Mouse (Mus musculus) stomach, postnatal 0 days (tissue): Measurements from ENCODE around the gene Ahnak2. TPM values are rescaled to one million over a fixed set of nuclear protein-coding genes. Genes with fewer than 3 reads are reported as not detected.

ENCODE experiments used
- ATAC-seq: fragments of 200-750 bp; cut with Nextera tagmentation; 2 replicates; pipeline ENCODE4 v1.8.0; 2017; ENCODE audit not compliant: low FRiP score, low TSS enrichment
- DNase-seq: peaks from one replicate; pipeline ENCODE4 v3.0.0-alpha.2; 2016; ENCODE audit warnings: low spot score
- H3K27ac ChIP-seq: fragments of 300-500 bp; sonication (generic); replicated peaks from 2 replicates; pipeline ENCODE4 v1.5.1; 2014; ENCODE audit warnings: mild to moderate bottlenecking, control low read depth
- H3K27me3 ChIP-seq: fragments of 300-500 bp; sonication (generic); 2 replicates; pipeline ENCODE4 v1.6.1; 2014; ENCODE audit warnings: low read length; ENCODE audit not compliant: control insufficient read depth, insufficient read depth
- H3K36me3 ChIP-seq: fragments of 300-500 bp; sonication (generic); 2 replicates; pipeline ENCODE4 v1.6.1; 2014; ENCODE audit warnings: low read length, mixed read lengths; ENCODE audit not compliant: control insufficient read depth, insufficient read depth
- H3K4me1 ChIP-seq: fragments of 300-500 bp; sonication (generic); replicated peaks from 2 replicates; pipeline ENCODE4 v1.6.1; 2014; ENCODE audit warnings: antibody characterized with exemption; ENCODE audit not compliant: control insufficient read depth, insufficient read depth
- H3K4me2 ChIP-seq: fragments of 300-500 bp; sonication (generic); replicated peaks from 2 replicates; pipeline ENCODE4 v1.6.1; 2014; ENCODE audit warnings: low read depth, mild to moderate bottlenecking, control low read depth, moderate library complexity
- H3K4me3 ChIP-seq: fragments of 300-500 bp; sonication (generic); 2 replicates; pipeline ENCODE4 v1.5.1; 2014; ENCODE audit warnings: low read depth, low read length, control low read depth
- H3K9ac ChIP-seq: fragments of 300-500 bp; sonication (generic); 2 replicates; pipeline ENCODE4 v1.6.1; 2014; ENCODE audit warnings: mild to moderate bottlenecking, low read length, control low read depth, mixed read lengths
- H3K9me3 ChIP-seq: fragments of 300-500 bp; sonication (generic); 2 replicates; pipeline ENCODE4 v1.6.1; 2016; ENCODE audit warnings: low read length; ENCODE audit not compliant: control insufficient read depth
- CTCF ChIP-seq: IDR thresholded peaks from 2 replicates; pipeline ENCODE4 v1.5.1; 2016; ENCODE audit warnings: antibody characterized with exemption, low read depth, mild to moderate bottlenecking, moderate library complexity
- EP300 ChIP-seq: optimal IDR thresholded peaks from 2 replicates; pipeline ENCODE3; 2016; ENCODE audit warnings: antibody characterized with exemption
- WGBS: fragments of 180-500 bp; shearing (Covaris S2); extraction: QIAGEN DNeasy Blood & Tissue Kit; methylation state at CpG from one replicate; pipeline ENCODE4 v1.1.7; 2014; 5-methylcytosine and 5-hydroxymethylcytosine counted together
- polyA plus RNA-seq: library from polyadenylated mRNA; unstranded; fragments of >200 nt; fragmentation: Nextera tagmentation; extraction: Ambion mirVana; gene quantifications from 2 replicates; pipeline ENCODE4 v1.2.1, GENCODE M21; 2015

Ahnak2 gene
- polyA plus RNA-seq, 1 experiment from 2014 or later, result 5.4 TPM

DNA sequence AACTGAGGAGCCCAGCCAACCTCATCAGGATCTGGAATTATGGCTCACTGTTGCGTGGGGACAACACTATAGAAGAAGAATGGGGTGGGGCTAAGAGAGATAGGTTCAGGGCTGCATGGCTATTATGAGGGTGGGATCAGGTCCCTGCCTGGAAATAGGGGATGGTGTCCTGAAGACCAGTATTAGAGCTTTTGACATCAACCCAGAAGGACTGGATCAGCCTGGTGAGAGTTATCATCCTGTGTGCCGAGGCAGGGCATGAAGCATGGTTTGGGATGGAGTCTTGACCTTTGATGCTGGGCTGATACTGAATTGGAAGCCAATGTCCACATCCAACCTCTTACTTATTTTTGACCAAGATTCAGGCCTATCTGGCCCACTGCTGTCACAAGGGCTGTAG is 32.7 kb downstream of the Ahnak2 start:
- H3K4me1 ChIP-seq, result no peaks in the 10 kb centered on the region
- H3K4me2 ChIP-seq, result no peak overlapping the region
- 74% methylated on average over 2 of the region's 2 CpGs for WGBS
- H3K4me3 ChIP-seq, result no peak overlapping the region
- H3K9me3 ChIP-seq, result no peaks in the 10 kb centered on the region
- H3K27me3 ChIP-seq, result no peaks in the 10 kb centered on the region
- H3K9ac ChIP-seq, result no peak overlapping the region
- no peaks in the 10 kb centered on the region for H3K36me3 ChIP-seq
- no peak overlapping the region for H3K27ac ChIP-seq
- TF ChIP-seq CTCF (no peak), EP300 (no peak)
- DNase-seq (no peak), ATAC-seq (no peak)

DNA sequence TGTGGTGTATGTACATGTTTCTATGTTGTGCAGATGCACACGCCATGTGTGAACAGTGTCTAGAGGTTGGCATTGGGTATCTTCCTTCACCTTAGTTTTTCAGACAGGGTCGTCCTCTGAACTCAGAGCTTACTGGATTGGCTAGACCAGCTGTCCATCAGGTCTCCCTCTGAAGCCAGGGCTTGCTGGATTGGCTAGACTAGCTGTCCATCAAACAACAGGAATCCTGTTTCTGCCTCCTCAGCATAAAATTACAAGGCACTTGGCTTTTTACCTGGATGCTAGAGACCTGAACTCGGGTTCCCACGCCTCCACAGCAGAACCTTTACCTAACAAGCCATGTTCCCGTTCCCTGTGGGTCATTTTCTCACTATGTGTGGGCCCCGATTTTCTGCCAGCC is 33.4 kb downstream of the Ahnak2 start:
- H3K4me1 ChIP-seq, result no peaks in the 10 kb centered on the region
- ATAC-seq (no peak), DNase-seq (no peak)
- no peaks in the 10 kb centered on the region for H3K9me3 ChIP-seq
- H3K36me3 ChIP-seq, result no peaks in the 10 kb centered on the region
- H3K27ac ChIP-seq, result no peak overlapping the region
- no peak overlapping the region for H3K9ac ChIP-seq
- H3K4me3 ChIP-seq, result no peak overlapping the region
- no peak overlapping the region for H3K4me2 ChIP-seq
- H3K27me3 ChIP-seq, result no peaks in the 10 kb centered on the region
- WGBS, result 82% methylated on average over 6 of the region's 6 CpGs
- no peak for TF ChIP-seq EP300
- no peak for TF ChIP-seq CTCF

DNA sequence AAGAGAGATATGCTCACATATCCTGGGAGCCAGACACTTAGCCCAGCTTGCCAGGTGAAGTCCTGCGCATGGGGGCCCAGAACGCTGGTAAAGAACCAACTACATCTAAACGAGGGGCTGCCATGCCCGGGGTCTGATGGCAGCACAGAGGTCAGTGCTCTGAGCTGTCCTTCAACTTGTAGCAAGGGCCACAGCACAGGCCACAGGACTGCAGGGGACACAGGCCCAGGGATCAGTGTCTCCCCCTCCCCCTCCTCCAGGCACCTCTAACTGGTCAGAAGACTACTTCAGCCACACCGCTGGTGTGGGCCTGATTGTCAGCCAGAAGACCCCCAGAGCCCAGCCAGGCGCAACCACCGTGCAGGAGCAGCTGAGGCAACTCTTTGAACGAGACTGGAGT is 34.3 kb downstream of the Ahnak2 start:
- H3K9me3 ChIP-seq, result no peaks in the 10 kb centered on the region
- no peaks in the 10 kb centered on the region for H3K36me3 ChIP-seq
- TF ChIP-seq CTCF (no peak), EP300 (no peak)
- no peak overlapping the region for H3K4me2 ChIP-seq
- no peak for ATAC-seq
- no peak overlapping the region for H3K27ac ChIP-seq
- DNase-seq, result no peak
- no peak overlapping the region for H3K4me3 ChIP-seq
- no peak overlapping the region for H3K9ac ChIP-seq
- no peaks in the 10 kb centered on the region for H3K4me1 ChIP-seq
- no peaks in the 10 kb centered on the region for H3K27me3 ChIP-seq
- WGBS, result 81% methylated on average over 8 of the region's 8 CpGs

DNA sequence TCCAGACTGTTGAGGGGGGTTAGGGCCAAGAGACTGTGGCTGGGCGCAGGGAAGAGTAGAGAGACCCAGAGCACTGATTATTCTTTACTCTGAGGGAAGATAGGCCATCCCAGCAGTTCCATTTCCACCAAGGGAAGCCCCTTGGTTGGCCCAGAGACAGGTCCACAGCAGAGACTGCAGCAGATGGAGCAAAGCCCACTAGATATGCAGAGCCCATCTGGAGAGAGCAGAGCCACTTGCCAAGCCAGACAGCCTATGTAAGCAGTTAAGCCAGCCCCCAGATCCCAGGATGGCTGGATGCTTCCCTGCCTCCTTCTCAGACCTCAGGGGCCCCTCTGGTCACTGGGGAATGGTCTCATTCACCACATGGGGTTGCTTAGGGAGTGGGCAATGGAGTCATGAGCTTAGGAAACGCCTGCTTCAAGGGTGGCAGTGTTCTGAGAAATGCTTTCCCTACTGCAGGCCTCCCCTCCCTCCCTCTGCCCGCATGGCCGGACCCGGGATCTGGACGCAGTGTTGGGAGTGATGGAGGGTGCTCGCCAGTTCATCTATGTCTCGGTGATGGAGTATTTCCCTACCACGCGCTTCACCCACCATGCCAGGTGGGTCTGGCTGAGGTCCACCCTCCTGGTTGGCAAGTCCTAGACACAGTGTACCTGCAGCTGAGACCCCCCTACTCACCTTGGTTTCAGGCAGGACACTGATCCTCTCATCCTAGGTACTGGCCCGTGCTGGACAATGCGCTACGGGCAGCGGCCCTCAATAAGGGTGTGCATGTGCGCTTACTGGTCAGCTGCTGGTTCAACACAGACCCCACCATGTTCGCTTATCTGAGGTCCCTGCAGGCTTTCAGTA is 35.2 kb downstream of the Ahnak2 start:
- no peak for TF ChIP-seq EP300
- no peak for TF ChIP-seq CTCF
- no peak for ATAC-seq
- Histone ChIP-seq H3K36me3 (no peaks in the 10 kb centered on the region), H3K9me3 (no peaks in the 10 kb centered on the region), H3K4me1 (no peaks in the 10 kb centered on the region), H3K4me2 (no peak overlapping the region), H3K27me3 (no peaks in the 10 kb centered on the region), H3K27ac (no peak overlapping the region), H3K4me3 (no peak overlapping the region), H3K9ac (no peak overlapping the region)
- DNase-seq, result no peak
- WGBS, result 85% methylated on average over 16 of the region's 16 CpGs

DNA sequence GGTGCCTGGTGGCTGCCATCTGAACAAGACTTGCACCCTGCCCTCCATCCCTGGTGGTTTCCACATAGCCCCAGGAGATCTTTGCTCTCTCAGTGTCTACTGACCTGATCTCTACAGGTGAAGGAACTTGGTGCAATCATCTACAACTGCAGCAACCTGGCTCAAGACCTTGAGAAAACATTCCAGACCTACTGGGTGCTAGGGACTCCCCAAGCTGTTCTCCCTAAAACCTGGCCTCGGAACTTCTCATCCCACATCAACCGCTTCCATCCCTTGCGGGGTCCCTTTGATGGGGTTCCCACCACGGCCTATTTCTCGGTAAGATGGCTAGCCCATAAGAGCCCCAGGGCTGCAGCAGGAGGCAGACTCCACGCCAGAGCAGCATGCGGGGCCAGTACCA is 35.9 kb downstream of the Ahnak2 start:
- no peak overlapping the region for H3K4me2 ChIP-seq
- TF ChIP-seq CTCF (no peak), EP300 (no peak)
- no peaks in the 10 kb centered on the region for H3K36me3 ChIP-seq
- H3K4me1 ChIP-seq, result no peaks in the 10 kb centered on the region
- ATAC-seq, result no peak
- no peak for DNase-seq
- H3K9ac ChIP-seq, result no peak overlapping the region
- 86% methylated on average over 7 of the region's 7 CpGs for WGBS
- no peaks in the 10 kb centered on the region for H3K27me3 ChIP-seq
- H3K9me3 ChIP-seq, result no peaks in the 10 kb centered on the region
- no peak overlapping the region for H3K4me3 ChIP-seq
- H3K27ac ChIP-seq, result no peak overlapping the region

DNA sequence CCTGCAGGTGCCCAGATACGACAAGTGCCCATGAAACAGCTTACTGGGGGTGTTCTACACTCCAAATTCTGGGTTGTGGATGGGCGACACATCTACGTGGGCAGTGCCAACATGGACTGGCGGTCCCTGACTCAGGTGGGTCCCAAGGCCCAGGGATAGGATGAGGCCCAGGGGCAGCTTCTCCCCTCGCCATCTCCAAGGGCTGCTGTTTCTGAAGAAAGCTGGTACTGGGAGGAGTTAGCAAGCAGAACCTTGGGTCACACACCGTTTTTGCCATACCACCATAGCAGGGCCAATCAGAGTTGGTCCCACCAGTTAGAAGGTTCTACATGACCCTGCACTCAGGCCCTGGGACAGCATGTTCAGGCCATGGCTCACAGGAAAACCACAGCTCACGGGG is 37.5 kb downstream of the Ahnak2 start:
- H3K9ac ChIP-seq, result no peak overlapping the region
- H3K36me3 ChIP-seq, result no peaks in the 10 kb centered on the region
- no peaks in the 10 kb centered on the region for H3K9me3 ChIP-seq
- no peak overlapping the region for H3K4me3 ChIP-seq
- DNase-seq, result no peak
- no peak for ATAC-seq
- WGBS, result 86% methylated on average over 7 of the region's 7 CpGs
- H3K4me2 ChIP-seq, result no peak overlapping the region
- H3K27me3 ChIP-seq, result no peaks in the 10 kb centered on the region
- TF ChIP-seq EP300 (no peak), CTCF (no peak)
- H3K4me1 ChIP-seq, result no peaks in the 10 kb centered on the region
- H3K27ac ChIP-seq, result no peak overlapping the region
